Mouse (Mus musculus) testis, postnatal 14 days (tissue): ENCODE data around the gene Cnot6l.

Source experiments
- DNase-seq: peaks from one replicate; pipeline ENCODE4 v3.0.0; 2021; ENCODE audit warnings: low spot score

The Cnot6l gene

DNA sequence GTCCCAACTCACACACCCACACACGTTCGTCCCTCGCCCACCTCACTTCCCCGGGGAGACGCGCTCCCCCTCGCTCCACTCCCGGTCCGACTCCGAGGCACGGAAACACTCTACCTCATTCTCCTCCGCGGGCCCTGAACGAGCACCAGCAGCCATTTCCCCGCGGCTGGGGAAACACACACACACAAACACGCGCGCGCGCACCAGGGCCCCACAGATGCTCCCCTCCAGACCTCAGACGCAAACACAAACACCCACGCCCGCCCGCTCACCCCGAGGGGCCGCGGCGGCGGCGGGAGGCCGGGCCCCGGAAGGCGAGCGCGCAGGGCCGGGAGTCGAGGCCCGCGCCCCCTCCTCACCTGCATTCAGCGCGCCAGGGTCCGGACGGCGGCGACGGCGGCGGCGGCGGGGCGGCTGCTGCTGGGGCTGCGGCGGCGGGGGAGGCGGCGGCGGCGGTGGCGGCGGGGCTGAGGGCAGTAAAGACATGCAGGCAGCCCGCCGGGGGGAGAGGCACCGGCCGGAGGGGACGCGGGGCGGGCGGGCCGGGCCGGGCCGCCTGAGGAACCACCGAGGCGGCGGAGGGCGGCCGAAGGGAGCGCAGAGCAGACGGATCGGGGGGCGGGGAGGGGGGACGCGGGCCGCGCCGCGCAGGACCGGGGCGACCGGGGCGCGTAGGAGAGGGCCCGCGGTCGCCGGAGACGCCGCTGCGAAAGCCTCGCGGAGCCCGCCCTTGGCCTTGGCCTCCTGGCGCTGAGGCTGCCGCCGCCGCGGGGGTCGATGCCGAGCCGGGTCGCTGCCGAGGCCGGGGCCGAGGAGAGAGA is 2.2 kb downstream of the Cnot6l start:
- DNase-seq = peak; percentile 76

- DNase-seq = no peak
Measured at GRCm38 (mm10) chr5:96161263-96161577, 2.8 kb downstream of the Cnot6l start.

DNA sequence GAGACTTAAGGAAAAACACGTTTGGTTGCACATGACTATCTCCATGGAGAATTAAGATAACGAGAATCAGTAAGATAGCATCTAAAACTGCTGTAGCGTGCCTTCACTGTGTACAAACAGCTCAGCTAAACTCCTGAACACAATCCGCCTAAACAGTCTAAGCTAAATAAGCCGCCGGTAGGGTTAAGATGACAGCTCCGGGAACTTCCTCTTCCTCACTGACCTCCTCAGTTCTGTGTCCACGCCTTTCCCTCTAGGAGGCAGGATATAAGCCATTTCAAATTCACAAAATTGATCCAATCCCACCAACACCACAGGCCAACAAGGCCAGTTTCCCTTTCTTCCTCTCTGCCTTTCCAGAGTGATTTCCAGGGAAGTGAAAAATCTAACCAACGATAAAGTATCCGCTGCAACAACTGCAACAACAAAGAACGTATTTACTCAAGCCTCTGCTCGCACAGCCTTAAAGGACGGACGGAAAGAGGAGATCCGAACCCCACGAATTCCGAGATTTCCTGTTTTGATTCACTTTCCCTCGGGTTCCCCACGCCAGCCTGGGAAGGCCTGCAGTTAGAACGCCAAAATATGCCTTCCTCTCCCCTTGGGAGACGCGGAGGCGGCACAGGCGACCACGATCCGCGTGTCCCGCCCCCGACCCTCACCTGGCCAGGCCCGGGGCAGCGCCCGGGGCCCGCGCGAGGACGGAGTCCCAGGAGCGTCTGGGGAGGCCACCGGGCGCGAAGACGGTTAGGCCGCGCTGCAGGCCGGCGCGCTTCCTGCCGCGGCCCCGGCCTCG is 3.3 kb downstream of the Cnot6l start:
- DNase-seq = peak; percentile 66

DNA sequence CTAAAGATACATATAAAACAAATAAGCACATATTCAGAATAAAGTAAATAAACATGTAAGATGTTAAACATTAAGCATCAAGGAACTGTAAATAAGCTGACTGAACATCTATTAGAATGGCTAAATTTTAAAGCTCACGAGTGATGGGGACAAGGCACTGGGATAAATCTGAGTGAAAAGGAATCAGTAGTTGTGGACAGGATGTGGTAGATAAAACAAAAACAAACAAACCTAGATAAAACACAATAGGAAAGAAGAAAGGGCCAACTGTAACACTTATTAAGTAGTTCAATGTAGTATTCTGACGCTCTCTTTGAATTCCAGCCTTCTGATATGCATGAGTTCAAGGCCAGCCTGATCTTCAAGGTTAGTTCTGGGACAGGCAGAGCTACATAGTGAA is 21.6 kb downstream of the Cnot6l start:
- DNase-seq = no peak

DNA sequence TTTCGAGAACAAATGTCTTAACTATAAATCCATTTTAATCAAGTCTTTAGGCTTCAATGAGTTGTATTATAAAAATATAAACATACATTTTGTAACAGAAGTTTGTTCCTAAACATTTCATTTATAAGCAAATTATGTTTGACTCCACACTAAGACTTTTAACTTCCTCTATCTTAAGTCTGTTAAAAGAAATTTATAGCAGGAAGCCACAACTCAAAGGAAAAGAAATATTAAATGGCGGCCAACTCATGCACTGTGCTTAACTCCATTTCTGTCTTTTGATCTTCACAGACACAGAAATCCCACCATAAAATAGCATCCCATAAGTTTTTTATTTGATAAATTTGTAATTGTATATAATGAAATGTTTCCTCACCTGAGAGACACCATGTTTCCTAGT is 33.3 kb downstream of the Cnot6l start:
- DNase-seq = no peak

DNA sequence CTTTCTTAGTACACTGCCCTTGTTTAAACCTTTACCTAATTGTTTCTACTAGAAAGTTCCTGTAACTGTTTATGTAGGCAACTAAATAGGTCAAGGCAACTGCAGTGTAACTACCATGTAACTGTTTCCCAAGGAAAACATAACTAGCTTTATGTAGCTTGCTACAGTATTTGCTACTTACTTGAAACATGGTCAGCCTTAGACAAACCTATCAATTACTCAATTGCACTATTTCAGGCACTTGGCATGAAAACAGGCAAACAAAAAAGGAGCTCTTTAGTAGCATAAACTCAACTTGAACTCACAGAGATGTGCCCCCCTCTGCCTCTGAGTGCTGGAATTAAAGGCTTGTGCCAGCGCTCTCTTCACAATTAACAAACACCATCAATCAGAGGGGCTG is 37.1 kb downstream of the Cnot6l start:
- no peak for DNase-seq

DNA sequence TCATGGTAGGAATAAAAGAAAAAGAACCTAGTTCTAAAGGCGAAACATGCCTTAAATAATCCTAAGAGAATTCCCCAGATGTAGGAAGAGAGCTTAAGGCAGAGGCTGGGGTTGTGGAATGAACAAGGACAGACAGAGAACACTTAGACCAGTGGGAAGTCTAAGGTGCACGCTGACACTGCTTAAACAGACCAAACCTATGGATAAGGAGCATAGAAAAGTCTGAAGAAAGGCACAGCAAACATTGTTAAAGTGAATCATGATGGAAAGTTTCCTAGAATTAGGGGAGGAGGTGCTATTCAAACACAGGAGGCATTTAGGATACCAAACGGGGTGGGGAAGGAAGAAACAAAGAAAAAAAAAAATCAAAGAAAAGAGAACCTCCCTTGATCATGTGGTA is 49.0 kb downstream of the Cnot6l start:
- DNase-seq = no peak

- no peak for DNase-seq
Measured at GRCm38 (mm10) chr5:96104644-96105043, 59.3 kb downstream of the Cnot6l start.

- no peak for DNase-seq
Measured at GRCm38 (mm10) chr5:96091468-96091867, 72.5 kb downstream of the Cnot6l start.

DNA sequence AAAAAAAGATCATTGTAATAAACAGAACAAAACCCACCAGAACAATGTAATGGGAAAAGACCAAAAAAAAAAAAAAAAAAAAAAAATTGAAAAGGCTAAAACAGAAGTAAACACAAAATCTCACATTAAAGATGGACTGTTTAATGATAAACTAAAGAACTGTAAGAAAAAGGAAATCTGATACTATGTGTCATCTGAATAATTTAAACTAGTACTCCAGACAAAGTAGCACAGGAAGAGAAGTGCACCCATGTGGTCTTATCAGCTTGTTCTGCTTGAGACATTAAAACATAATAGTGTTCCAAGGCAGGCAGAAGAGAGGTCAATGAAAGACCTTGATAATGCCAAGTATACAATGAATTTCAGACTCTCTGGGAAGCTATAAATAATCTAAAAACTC is 78.6 kb downstream of the Cnot6l start:
- DNase-seq = no peak

DNA sequence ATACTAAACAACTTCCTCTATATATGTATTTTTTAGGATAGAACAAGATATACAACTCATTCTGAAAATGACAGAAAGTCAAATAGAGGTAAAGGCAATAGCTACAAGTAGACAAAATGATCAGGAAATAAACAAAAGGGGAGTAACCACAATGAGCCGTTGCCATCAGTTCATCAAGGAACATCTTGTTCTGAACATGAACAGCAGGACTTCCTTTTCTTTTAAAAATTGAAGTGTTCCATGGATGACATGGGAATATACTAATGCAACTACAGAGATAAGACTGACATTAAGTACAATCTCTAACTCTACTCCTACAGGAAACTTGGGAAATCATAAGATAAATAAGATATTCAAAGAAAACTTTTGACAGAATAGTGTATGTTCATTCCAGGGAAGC is 84.9 kb downstream of the Cnot6l start:
- DNase-seq = no peak

- no peak for DNase-seq
Measured at GRCm38 (mm10) chr5:96065591-96065990, 98.4 kb downstream of the Cnot6l start.

DNA sequence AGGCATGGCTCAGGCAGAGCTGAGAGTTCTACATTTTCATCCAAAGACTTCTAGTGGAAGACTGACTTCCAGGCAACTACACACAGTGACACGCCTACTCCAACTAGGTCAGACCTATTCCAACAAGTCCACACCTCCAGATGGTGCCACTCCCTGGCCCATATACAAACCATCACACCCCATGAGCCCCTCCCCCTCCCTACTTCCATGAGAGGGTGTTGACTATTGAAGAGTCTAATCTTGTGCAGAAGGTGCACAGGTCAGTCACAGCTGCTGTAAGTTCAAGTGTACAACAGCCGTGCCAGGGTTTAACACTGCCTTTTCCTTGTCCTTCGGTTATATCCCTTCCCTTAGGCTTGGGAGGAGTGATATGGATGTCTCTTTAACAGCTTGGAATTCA is 121.5 kb downstream of the Cnot6l start:
- DNase-seq = no peak

GRCm38 (mm10) chr5:96041507-96042104 is 122.4 kb downstream of the Cnot6l start:
- no peak for DNase-seq

DNA sequence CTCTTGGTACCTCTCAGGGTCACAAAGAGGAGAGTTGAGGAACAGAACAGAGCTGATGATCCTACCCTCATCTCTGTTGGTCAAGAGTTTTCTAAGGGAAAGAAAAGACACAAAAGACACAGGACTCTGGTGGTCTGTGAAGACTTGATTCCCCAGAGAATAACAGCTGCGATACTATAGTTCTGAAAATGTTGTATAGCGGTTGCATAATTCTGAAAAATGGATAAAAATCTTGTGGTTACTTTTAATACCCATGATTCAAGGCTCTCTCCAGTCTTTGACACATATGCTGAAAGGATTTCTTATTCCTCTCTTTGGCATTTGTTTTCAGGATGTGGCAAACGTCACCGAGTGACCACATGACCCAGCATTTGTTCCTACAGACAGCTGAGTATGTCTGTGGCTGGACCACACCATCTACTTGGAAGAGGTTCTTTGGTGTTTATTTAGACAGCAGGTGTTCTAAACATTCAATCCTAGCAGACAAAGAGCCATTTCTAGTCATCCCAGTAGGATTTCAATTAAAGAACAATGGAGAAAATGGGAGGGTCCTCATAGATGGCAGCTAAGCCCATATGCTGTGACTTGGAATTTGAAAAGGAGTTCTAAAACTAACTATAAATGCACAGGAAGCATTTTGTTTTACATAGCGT is 124.7 kb downstream of the Cnot6l start:
- DNase-seq = no peak

GRCm38 (mm10) chr5:96037684-96038121 is 126.3 kb downstream of the Cnot6l start:
- no peak for DNase-seq

- no peak for DNase-seq
Measured at GRCm38 (mm10) chr5:96036125-96036672, 127.8 kb downstream of the Cnot6l start.

GRCm38 (mm10) chr5:96034101-96034500 is 129.9 kb downstream of the Cnot6l start:
- no peak for DNase-seq

- DNase-seq = no peak
Measured at GRCm38 (mm10) chr5:96029821-96030220, 134.2 kb downstream of the Cnot6l start.
